Mouse (Mus musculus) small intestine, adult 2 months (tissue): ENCODE data around the gene Kcnk2.

ENCODE experiments used
- CTCF ChIP-seq: fragments of 200-500 bp; IDR thresholded peaks from 2 replicates; pipeline ENCODE4 v1.5.1; 2012; ENCODE audit warnings: low read depth, mild to moderate bottlenecking, control low read depth, inconsistent platforms, low read length, moderate library complexity, mixed read lengths; ENCODE audit not compliant: insufficient replicate concordance, insufficient read length; ENCODE audit errors: extremely low read depth
- POLR2A ChIP-seq: fragments of 200-500 bp; IDR thresholded peaks from 2 replicates; pipeline ENCODE4 v1.6.1; 2012; ENCODE audit warnings: low read depth, mild to moderate bottlenecking, control low read depth, inconsistent platforms, low read length, moderate library complexity

GRCm38 (mm10) chr1:189165756-189166155, 236.3 kb downstream of the Kcnk2 start:
- TF ChIP-seq CTCF: no peak
- no peak for TF ChIP-seq POLR2A
